Mouse (Mus musculus) CH12.LX (cell line): ENCODE data around the gene Ap3s2.

Experiments used
- CHD1 ChIP-seq: IDR thresholded peaks from 2 replicates; pipeline ENCODE4 v1.6.1; 2012; ENCODE audit warnings: low read depth, low read length, improper control_type of control experiment, inconsistent platforms
- CHD2 ChIP-seq: IDR thresholded peaks from 2 replicates; pipeline ENCODE4 v1.6.1; 2011; ENCODE audit warnings: low read length, improper control_type of control experiment
- CTCF ChIP-seq, 2 experiments: IDR thresholded peaks in 1 of 2; conservative IDR thresholded peaks in 1 of 2; 2 replicates each; pipeline ENCODE4 v1.5.1; 2011 to 2012; ENCODE audit warnings: low read depth in 2 of 2, low read length in 2 of 2, improper control_type of control experiment in 1 of 2, inconsistent platforms in 1 of 2, mild to moderate bottlenecking in 1 of 2, moderate library complexity in 1 of 2
- ELF1 ChIP-seq: IDR thresholded peaks from 2 replicates; pipeline ENCODE4 v1.6.1; 2014; ENCODE audit warnings: low read depth, mild to moderate bottlenecking, inconsistent platforms, low read length, improper control_type of control experiment
- EP300 ChIP-seq: IDR thresholded peaks from 2 replicates; pipeline ENCODE4 v1.6.1; 2011; ENCODE audit warnings: low read length, improper control_type of control experiment
- JUN ChIP-seq: IDR thresholded peaks from 2 replicates; pipeline ENCODE4 v1.6.1; 2011; ENCODE audit warnings: low read depth, mild to moderate bottlenecking, low read length, improper control_type of control experiment, moderate library complexity; ENCODE audit not compliant: insufficient read depth
- MAFK ChIP-seq: IDR thresholded peaks from 2 replicates; pipeline ENCODE4 v1.6.1; 2011; ENCODE audit warnings: low read length, improper control_type of control experiment; ENCODE audit not compliant: insufficient replicate concordance
- MEF2A ChIP-seq: IDR thresholded peaks from 2 replicates; pipeline ENCODE4 v1.6.1; 2014; ENCODE audit warnings: low read depth, mild to moderate bottlenecking, inconsistent platforms, low read length, improper control_type of control experiment, borderline replicate concordance
- MYC ChIP-seq: IDR thresholded peaks from 2 replicates; pipeline ENCODE4 v1.6.1; 2011; ENCODE audit warnings: low read depth, mild to moderate bottlenecking, improper control_type of control experiment, low read length
- POLR2A ChIP-seq: IDR thresholded peaks from 2 replicates; pipeline ENCODE4 v1.6.1; 2011; ENCODE audit warnings: low read depth, mild to moderate bottlenecking, improper control_type of control experiment, low read length
- USF2 ChIP-seq: conservative IDR thresholded peaks from 2 replicates; pipeline ENCODE4 v1.6.1; 2011; ENCODE audit warnings: low read depth, low read length, improper control_type of control experiment

DNA sequence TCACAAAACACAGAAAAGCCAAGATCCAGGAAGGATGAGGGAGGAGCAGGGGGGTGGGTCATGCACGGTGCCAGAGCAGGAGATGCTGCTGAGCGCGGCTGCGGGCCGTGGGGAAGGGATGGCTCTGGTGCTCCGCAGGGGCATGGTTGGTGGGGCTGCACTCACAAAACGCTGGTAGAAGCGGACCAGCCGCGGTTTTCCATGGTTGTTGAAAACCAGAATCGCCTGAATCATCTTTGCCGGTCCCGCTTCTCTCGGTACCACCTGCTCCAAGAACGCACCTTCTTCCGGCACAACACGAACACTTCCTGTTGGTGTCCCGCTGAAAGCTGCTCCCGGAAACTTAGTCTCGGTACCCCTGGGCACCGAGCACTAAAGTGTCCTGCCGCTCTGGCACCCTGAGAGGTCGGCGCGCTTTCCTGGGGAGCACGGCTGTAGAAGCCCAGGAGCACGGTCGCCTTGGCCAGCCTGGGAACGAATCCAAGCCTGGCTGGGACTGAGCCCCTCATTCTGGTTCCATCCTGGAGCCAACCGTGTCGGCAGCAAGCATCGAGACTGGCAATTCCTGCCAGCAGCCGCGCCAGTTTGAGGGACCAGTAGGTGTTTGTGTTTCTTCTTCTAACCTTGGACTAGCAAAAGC lies at the start of gene Ap3s2:
- TF ChIP-seq ELF1: peak; percentile 92
- TF ChIP-seq EP300: no peak
- TF ChIP-seq MEF2A: peak; percentile 59; the same call in 1 of the 2 replicates
- TF ChIP-seq CHD1: no peak
- TF ChIP-seq POLR2A: peak; percentile 76
- no peak for TF ChIP-seq CTCF (conservative IDR thresholded peaks at IDR 0.05 in 1 of 2, IDR thresholded peaks at IDR 0.05 in 1 of 2; ENCODE audit: low read depth in 2 of 2, low read length in 2 of 2)
- TF ChIP-seq USF2: no peak
- TF ChIP-seq JUN: no peak; the same call in 1 of the 2 replicates
- no peak for TF ChIP-seq MAFK
- TF ChIP-seq CHD2: peak; percentile 56; the same call in 1 of the 2 replicates
- peak; percentile 77 for TF ChIP-seq MYC
